Mouse (Mus musculus): ENCODE results near the gene Thap2.

The Thap2 gene

GRCm38 (mm10) chr10:115384221-115385017 lies at the start of gene Thap2, which contains the start of gene Zfc3h1:
TSS of gene Thap2 (minus strand) at chr10:115384443.
TSS of gene Zfc3h1 (plus strand) at chr10:115384959.
- peak; percentile 99 for DNase-seq (ENCODE audit: low read depth, low spot score)

DNA sequence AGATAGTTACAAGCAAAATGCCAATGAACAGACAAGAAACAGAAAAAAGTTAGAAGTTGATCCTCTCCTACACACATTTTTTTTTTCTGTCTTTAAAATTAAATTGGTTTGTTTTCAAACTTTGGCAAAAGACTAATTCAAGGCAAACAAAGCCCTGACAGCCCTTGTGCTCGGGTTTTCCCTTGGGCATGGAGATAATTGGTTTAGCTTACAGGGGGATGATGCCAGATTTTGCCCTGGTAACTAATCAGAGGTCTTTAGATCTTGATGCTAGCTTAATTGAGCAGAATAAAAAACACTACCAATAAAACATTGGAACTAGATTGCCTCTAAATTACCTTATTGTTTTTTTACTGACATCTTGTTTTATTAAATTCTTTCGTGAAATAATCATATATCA lies 41.1 kb upstream of the Thap2 start:
- DNase-seq (ENCODE audit: low read depth, low spot score), result no peak

DNA sequence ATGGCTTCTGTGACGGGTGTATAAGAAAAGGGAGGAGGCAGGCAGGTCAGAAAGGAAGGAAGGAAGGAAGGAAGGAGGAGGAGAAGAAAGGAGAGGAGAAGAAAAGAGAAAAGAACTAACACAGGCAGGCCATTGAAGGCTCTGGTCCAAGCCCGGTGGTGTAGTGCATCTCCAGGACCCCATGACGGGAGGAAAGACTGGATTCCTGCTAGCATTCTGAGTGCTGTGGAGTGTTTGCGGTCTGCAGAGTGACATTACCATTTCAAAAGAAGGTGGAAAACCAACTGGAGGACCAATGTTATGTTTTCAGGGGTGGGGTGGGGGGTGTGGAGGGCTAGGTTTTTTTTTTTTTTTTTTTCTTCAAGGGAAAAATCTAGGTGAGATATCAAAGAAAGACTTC lies 37.7 kb upstream of the Thap2 start:
- peak; percentile 79 for DNase-seq (ENCODE audit: low read depth, low spot score)

GRCm38 (mm10) chr10:115414056-115414455 lies 29.8 kb upstream of the Thap2 start:
- no peak for DNase-seq (ENCODE audit: low read depth, low spot score)

DNA sequence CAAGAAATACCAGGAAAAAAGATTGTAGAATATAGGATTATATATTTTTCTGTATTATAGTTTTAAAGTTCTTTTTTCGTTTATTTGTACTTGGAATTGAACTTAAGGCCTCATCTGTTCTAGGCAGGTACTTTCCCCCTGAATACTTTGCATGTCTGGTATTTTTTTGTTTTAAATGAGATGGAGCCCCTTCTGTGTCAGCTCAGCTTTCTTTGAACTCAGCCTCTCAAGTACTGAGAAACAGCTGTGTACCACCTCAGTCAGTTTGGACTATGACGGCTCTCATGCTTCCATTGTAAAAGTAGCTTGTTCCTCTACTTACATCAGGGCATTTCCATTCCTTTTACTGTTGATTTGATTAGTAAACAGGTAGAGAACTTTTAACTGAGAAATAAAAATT lies 29.3 kb upstream of the Thap2 start:
- no peak for DNase-seq (ENCODE audit: low read depth, low spot score)

- DNase-seq (ENCODE audit: low read depth, low spot score), result peak; percentile 70
Observed at GRCm38 (mm10) chr10:115406393-115406792, 22.1 kb upstream of the Thap2 start.

GRCm38 (mm10) chr10:115391896-115392295 lies 7.7 kb upstream of the Thap2 start:
- no peak for DNase-seq (ENCODE audit: low read depth, low spot score)

GRCm38 (mm10) chr10:115391076-115391475 lies 6.8 kb upstream of the Thap2 start:
- DNase-seq (ENCODE audit: low read depth, low spot score), result no peak

DNA sequence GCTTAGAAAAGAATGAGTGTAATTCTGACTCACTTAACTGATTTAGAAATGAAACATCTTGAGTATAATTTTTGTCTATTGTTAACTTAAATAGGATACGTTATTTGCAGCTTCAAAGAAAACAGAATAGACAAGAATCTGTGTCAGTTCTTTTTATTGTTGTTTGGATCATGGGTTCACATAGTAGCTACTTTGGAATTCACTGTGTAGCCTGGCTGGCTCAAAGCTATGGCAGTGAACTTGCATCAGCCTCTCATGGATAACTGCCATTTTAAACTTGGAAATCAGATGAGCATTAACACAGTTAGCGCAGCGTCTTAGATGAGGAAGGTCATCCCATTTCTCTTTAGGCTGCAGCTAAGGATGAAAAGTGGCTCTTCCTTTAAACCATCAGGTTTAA lies 3.6 kb upstream of the Thap2 start:
- DNase-seq (ENCODE audit: low read depth, low spot score), result no peak

DNA sequence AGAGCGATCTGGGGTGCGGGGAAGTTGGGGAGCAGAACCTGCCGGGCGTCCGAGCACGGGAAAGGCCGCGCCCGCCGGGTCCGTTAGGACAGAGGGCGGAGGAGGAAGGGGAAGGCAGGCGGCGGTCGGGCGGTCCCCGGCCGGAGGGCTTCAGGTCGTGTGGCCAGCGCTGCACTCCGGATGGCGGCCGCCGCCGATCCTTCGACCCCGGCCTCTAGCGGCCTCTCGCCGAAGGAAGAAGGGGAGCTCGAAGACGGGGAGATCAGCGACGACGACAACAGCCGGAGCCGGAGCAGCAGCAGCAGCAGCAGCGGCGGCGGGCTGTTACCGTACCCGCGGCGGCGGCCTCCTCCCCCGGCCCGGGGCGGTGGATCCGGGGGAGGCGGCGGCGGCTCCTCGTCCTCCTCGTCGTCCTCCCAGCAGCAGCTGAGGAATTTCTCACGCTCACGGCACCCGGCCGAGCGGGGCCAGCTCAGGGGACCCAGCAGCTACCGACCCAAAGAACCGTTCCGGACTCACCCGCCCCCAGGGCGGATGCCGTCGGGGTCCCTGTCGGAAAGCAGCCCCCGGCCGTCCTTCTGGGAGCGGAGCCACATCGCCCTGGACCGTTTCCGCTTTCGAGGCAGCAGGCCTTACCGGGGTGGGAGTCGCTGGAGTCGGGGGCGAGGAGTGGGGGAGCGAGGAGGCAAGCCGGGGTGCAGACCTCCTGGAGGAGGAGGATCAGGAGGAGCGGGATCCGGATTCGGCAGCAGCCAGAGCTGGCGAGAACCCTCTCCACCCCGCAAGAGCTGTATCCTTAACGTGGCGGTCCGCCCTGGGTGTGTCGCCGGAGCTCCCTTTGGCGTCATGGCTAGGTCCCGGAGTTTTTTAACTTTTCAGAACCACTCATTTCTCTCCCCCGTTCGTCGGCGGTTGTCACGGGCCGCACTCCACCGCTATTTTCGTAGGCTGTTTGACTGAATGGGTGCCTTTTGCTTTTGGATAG lies 1.1 kb upstream of the Thap2 start:
- DNase-seq (ENCODE audit: low read depth, low spot score), result peak; percentile 75

DNA sequence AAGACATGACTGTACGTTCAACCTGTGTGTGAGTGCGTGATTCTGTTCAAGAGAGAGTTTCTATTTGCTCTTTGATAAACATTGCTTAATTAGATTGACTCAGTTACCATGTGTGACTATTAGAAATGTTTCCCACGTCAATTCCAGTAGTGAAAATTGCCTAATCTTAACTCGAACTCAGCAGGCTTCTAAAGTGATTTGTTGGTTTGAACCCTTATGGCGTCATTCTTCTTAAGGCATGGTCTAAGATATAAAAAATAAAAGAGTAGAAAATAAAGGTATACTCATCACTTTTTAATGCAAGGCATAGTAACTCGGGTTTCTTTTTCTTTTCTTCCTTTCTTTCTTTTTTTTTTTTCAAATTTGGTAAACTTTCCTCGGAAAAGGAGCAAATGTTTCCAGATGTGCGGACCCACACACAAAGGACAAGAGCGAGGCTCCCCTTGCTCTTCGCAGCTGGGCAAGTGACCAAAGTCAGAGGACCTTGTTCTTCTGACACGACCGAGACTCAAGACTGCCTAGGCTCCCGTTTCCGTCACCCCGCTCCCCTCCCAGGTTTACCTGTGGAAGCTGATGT lies 511 bp downstream of the Thap2 start:
- DNase-seq (ENCODE audit: low read depth, low spot score), result no peak

GRCm38 (mm10) chr10:115382846-115383643 lies 1.2 kb downstream of the Thap2 start:
- peak; percentile 69 for DNase-seq (ENCODE audit: low read depth, low spot score)

DNA sequence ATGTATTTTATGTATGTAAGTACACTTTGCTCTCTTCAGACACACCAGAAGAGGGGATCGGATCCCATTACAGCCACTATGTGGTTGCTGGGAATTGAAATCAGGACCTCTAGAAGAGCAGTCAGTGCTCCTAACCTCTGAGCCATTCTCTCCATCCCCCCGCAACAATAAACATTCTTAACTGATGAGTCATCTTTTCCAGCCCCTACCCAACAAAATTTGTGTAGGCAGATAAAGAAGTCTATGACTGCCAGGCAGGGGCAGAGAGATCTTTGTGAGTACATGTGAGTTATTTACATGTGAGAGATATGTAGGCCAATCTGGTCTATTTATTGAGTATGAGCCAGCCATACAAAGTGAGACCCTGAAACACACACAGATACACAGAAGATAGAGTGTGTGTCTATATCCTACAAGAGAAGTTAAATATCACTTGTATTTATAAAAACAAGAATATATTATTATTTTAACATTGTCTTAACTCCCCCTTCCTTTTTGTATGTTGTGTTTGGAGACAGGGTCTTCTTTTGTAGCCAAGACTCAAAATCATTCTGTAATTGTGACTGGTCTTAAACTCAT lies 2.6 kb downstream of the Thap2 start:
- DNase-seq (ENCODE audit: low read depth, low spot score), result peak; percentile 44

DNA sequence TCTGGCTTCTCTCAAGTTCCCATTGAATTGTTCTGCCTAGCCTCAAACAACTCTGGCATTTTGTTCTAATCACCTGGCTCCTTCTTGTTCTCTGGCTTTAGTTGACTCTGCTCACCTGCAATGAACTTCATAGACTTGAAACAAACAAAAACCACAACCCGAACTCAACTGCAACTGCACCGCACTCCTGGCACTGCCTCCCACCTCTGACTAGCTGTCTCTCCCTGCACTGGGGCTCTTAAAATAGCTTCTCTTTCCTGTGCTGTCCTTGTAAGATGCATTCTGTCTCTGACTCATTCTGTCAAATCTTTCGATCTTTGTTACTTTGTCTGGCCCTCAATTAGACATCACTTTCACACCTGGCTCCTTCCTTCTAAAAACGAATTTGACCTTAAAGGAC lies 21.1 kb downstream of the Thap2 start:
- DNase-seq (ENCODE audit: low read depth, low spot score), result no peak

DNA sequence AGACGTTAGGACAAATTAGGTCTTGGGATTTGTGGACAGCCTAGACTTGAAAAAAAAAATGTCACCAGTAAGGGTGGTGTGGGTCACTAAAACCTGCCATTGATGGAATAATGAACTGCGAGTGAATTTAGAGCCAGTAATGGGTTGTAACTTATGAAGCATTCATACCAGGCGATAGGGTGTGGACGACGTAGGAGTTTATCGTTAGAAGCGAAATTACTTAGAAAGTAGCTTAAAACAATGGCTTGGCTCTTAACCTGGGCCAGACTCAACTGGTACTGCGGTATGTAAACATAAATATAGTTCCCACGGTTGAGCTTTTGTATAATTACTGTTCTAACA lies 21.6 kb downstream of the Thap2 start:
- DNase-seq (ENCODE audit: low read depth, low spot score), result no peak

DNA sequence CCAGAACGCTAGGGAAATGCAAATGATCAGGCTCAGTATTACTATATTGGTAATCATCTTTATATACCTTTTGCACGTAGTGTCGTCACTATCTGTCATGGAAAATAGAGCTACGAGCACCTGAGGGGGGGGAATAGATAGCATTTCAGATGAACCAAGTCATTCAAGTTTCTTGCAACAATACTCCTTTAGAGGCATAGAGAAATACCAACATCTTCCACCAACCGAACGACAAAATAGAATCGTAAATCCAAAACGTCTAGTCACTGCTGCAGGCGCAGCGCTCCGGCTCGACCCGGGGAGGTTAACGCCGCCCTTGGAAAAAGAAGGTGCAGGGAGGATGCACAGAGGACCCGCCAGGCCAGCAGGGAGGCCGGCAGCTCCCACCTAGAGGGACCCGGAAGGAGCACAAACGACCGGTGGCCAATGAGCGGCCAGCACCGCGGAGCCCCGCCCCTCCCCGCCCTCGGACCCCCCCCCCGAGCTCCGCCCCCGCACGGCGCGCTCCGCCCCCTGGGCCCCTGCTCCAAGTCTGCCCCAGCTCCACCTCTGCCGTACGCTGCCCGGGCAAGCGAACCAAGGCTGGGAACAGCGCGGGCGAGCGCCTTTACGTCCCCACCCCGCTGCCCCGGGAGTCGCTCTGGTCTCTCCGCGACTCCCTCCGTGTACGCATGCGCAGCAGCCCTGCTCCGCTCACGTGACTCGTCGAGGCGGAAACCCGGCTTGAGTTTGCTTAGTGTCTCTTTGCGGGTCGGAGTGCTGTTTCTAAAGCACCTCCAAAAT lies 22.2 kb downstream of the Thap2 start, which contains the start of gene Tmem19:
TSS of gene Tmem19 (minus strand) at position 662 of the 783 bp plus-strand sequence.
- peak; percentile 97 for DNase-seq (ENCODE audit: low read depth, low spot score)

GRCm38 (mm10) chr10:115359066-115359465 lies 25.2 kb downstream of the Thap2 start:
- DNase-seq (ENCODE audit: low read depth, low spot score), result peak; percentile 80

DNA sequence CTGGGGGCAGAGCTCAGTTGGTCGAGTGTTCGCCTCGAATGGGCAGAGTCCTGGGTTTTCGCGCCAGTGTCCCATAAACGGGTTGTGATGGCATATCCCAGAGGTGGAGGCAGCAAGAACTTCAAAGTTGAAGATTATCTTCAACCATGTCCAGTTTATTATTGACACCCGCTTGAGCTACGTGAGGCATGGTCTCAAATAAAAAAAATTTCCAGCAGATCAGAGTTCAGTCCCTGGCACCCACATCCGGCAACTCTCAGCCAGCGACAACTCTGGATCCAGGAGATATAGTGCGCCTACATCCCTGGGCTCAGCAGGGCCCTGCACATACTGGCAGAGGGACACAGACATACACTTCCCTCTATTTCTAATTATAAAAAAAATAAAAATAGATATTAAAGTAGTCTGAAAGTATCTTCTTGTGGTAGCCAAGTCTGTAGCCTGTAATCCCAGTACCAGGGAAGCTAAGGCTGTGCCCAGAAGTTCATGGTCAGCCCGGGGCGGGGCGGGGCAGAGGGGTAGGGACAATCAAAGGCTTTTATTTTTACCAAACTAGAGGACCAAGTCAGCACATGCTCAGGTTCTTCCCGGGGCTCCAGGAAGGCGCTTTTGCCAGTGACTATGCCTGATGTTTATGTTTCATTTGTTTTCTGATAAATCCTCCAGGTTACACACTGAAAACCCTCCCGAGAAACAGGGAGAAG lies 25.9 kb downstream of the Thap2 start:
- DNase-seq (ENCODE audit: low read depth, low spot score), result peak; percentile 25

DNA sequence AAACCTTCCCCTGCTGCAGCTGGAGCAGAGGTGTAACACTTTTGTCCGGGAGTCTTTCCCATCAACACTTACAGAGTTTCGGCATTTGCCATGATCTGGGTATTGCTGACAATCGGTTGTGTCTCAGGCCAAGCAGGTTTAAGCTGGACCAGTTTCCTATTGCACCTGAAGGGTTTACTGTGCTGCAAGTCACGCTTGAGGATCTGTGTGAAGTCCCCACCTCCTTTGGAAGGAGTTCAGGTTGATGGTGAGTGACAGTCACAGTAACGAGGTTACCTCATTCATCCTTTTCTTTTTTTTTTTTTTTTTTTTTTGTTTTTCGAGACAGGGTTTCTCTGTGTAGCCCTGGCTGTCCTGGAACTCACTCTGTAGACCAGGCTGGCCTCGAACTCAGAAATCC lies 28.1 kb downstream of the Thap2 start:
- no peak for DNase-seq (ENCODE audit: low read depth, low spot score)
